Mouse (Mus musculus) cerebellum, adult 9-11 months (tissue): ENCODE data around the gene Pex14.

Experiments
- DNase-seq: peaks from one replicate; pipeline ENCODE4 v3.0.0; 2022

Gene Pex14

GRCm38 (mm10) chr4:148979837-148980236 is 119.8 kb downstream of the Pex14 start:
- no peak for DNase-seq

- DNase-seq: no peak
Measured at GRCm38 (mm10) chr4:148978926-148979325, 120.8 kb downstream of the Pex14 start.

GRCm38 (mm10) chr4:148978221-148978855 is 121.3 kb downstream of the Pex14 start:
- no peak for DNase-seq

- peak; percentile 33 for DNase-seq
Measured at GRCm38 (mm10) chr4:148974833-148975232, 124.8 kb downstream of the Pex14 start.

- no peak for DNase-seq
Measured at GRCm38 (mm10) chr4:148973387-148973786, 126.3 kb downstream of the Pex14 start.

- no peak for DNase-seq
Measured at GRCm38 (mm10) chr4:148972707-148973106, 127.0 kb downstream of the Pex14 start.

- DNase-seq: no peak
Measured at GRCm38 (mm10) chr4:148971613-148972242, 127.9 kb downstream of the Pex14 start.

- no peak for DNase-seq
Measured at GRCm38 (mm10) chr4:148970742-148971141, 128.9 kb downstream of the Pex14 start.

- DNase-seq: no peak
Measured at GRCm38 (mm10) chr4:148969610-148970009, 130.1 kb downstream of the Pex14 start.

GRCm38 (mm10) chr4:148968859-148969258 is 130.8 kb downstream of the Pex14 start:
- DNase-seq: no peak

GRCm38 (mm10) chr4:148966132-148966531 is 133.5 kb downstream of the Pex14 start:
- no peak for DNase-seq

GRCm38 (mm10) chr4:148964541-148965310 is 134.9 kb downstream of the Pex14 start:
- no peak for DNase-seq

GRCm38 (mm10) chr4:148962096-148962495 is 137.6 kb downstream of the Pex14 start:
- DNase-seq: no peak

- no peak for DNase-seq
Measured at GRCm38 (mm10) chr4:148961081-148961480, 138.6 kb downstream of the Pex14 start.

- DNase-seq: no peak
Measured at GRCm38 (mm10) chr4:148960011-148960410, 139.7 kb downstream of the Pex14 start.

- peak; percentile 54 for DNase-seq
Measured at GRCm38 (mm10) chr4:148955131-148955813, 144.4 kb downstream of the Pex14 start.

GRCm38 (mm10) chr4:148952328-148953222 is 147.1 kb downstream of the Pex14 start:
- DNase-seq: no peak

- no peak for DNase-seq
Measured at GRCm38 (mm10) chr4:148951821-148952291, 147.8 kb downstream of the Pex14 start.

GRCm38 (mm10) chr4:148950932-148951650 is 148.6 kb downstream of the Pex14 start:
- DNase-seq: peak; percentile 42

- DNase-seq: no peak
Measured at GRCm38 (mm10) chr4:148950487-148950886, 149.2 kb downstream of the Pex14 start.

- DNase-seq: no peak
Measured at GRCm38 (mm10) chr4:148947833-148948388, 151.8 kb downstream of the Pex14 start.
